Mouse (Mus musculus): ENCODE data around the gene Rab15.

DNA sequence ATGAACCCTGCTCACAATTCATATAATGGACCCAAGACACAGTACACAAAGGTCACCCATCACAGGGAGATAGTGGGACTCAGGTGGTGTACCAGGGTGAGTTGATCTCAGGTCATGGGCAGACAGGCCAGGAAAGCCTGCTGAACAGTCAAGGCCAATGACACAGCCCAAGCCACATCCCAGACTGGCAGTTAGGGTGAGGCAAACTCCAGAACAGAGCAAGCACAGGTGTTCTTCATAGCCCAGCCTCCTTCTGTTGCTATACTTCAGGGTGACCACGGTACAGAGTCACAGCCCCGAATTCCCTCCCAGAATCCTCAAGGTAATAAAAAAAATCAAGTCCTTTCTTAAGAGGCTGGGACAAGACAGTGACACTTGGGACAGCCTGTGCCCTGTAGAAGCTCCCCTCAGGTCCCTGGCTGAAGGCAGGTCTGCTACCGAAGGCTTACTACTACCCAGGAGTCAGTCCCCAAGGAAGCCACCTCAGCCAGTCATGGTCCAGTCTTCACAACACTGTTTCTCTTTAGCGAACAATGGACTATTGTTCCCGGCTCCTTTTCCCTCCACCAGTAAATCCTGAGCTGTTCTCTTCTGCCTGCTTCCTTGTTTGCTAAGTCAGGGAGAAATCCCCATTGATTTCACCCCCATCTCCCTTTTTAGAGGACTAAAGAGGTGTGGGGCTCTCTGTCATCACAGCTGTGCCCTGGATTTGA is 24.5 kb downstream of the Rab15 start:
- TF ChIP-seq CTCF (conservative IDR thresholded peaks at IDR 0.05; ENCODE audit: low read length) (no peak), POU5F1 (IDR thresholded peaks at IDR 0.05; ENCODE audit: borderline replicate concordance, low read length) (no peak), NANOG (IDR thresholded peaks at IDR 0.05; ENCODE audit: borderline replicate concordance, low read length) (no peak)

Data from E14TG2a.4 (cell line).